Mouse (Mus musculus): ENCODE measurements at regions not wholly inside any gene's neighbourhood (a gene's known extent, or its start where the extent isn't known, plus 50 kb on each side); places are given as distances from the start of the nearest gene placed in this dataset.

- TF ChIP-seq CTCF (IDR thresholded peaks at IDR 0.05; ENCODE audit: control insufficient read depth, insufficient read depth, insufficient read length) (no peak), MYOD1 (IDR thresholded peaks at IDR 0.05; ENCODE audit: control insufficient read depth, insufficient read length, low read depth) (no peak), USF1 (IDR thresholded peaks at IDR 0.05; ENCODE audit: low read depth) (no peak), MYOG (IDR thresholded peaks at IDR 0.05; ENCODE audit: control insufficient read depth, extremely low read depth, insufficient read length) (no peak), FOSL1 (IDR thresholded peaks at IDR 0.05; ENCODE audit: insufficient read depth, low read length, poor library complexity, severe bottlenecking) (no peak), MAX (IDR thresholded peaks at IDR 0.05) (no peak), CEBPB (IDR thresholded peaks at IDR 0.05; ENCODE audit: low read depth) (no peak)
Measured at GRCm38 (mm10) chr13:53596871-53597800, 124.3 kb upstream of the Msx2 start.

Measured in C2C12 (cell line).